Mouse (Mus musculus): ENCODE results near the gene Speg.
A peak's percentile ranks its signal among the peaks of the same experiment; 100 is the strongest.

Gene Speg

DNA sequence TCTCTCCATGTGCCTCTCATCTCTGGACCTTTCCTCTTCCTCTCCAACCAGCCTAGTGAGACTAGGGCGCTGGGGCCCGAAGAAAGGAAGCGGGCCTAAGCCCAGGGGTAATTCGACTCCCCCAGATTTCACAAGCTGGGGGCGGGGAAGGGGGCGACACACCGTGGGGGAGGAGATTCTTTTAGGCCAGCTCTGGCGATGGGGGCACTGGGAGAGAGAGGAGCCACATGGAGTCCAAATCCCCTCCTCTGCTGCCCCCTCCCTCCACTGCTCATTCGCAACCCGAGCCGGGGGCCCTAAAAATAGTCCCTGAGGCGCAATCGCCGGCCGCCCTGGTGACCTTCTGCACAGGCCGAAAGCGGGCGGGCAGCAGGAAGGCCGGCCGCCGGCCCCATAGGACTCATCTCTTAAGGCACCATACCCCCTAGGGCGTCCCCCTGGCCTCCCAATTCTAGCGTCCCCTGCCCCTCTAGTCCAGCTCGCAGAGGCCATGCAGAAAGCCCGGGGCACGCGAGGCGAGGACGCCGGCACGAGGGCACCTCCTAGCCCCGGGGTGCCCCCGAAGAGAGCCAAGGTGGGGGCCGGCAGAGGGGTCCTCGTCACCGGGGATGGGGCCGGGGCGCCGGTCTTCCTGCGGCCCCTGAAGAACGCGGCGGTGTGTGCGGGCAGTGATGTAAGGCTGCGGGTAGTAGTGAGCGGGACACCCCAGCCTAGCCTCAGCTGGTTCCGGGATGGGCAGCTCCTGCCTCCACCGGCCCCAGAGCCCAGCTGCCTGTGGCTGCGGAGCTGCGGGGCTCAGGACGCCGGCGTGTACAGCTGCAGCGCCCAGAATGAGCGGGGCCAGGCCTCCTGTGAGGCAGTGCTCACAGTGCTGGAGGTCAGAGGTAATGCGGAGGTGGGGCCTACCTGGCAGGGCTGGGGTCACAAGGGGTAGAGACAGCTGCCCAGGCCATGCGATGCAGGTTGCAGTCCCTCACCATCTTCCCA is at the start of gene Speg:
Gene Speg, plus strand, starts transcription at position 348 of the 987 bp plus-strand sequence.
- DNase-seq (ENCODE audit: low read depth, low spot score), result peak; percentile 91

DNA sequence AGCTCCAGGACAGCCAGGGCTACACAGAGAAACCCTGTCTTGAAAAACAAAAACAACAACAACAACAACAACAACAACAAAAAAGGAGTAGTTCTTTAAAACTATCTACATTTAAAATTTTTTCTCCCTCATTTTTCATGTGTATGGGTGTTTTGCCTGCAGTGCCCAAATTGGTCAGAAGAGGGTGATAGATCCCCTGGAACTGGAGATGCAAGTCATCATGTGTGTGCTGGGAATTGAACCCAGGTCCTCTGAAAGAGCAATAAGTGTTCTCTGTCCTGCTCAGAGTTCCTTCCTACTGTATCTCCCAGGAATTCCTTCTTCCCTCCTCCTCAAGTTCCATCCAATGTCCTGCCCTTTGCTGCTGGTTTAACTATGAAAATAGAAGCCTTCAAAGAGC is 47.6 kb upstream of the Speg start:
- no peak for DNase-seq (ENCODE audit: low read depth, low spot score)

DNA sequence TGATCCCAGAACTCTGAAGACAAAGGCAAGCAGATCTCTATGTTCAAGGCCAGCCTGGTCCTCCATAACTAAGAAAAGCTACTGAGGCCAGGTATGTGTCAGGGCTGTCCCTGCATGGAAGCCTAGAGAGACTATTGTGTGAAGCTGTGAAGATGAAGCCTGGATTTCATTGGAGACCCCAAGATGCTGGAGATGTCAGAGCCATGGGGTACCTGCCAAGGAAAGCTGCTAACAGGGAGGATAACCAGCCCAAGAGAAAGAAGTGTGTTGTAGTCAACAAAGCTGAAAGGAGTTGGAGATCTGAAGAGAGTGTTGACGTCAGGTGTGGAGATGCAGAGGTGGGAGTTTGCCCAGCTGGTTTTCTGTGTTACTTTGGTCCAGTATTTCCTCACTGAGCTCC is 43.8 kb upstream of the Speg start:
- DNase-seq (ENCODE audit: low read depth, low spot score), result no peak

DNA sequence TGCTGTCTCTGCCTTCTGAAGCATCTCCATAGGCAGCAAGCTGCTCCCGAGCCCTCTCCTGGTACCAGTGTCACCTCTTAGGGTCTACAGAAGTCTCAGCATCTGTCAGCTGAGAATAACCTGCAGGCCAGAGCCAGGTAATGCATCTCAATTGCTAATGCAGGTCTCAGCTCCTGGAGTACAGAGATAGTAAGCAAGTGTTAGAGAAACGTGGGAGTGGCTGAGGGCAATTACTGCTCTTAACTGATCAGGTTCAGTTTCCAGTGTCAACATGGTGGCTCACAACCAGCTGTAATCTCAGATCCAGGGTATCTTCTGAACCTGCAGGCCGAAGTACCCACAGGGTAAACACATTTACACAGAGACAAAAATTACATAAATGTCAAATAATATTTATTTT is 38.6 kb upstream of the Speg start:
- DNase-seq (ENCODE audit: low read depth, low spot score), result no peak

DNA sequence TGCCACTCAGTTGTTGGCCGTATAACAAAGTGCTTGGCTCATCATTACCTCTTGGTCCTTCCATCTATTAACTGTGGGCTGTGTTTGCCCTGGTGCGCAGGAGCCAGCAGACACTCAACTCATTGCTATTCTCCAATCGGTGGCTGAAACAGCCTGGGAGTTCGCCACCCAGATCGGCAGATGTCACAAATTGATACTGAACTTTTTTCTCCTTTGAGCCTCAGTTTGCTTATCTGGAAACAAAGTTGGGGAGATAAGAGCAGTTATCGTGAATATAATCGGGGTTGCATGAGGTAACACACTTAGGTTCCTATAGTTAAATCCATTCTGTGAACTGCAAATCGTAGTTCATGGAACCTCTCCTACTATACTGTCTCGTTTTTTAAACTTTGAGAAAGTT is 38.0 kb upstream of the Speg start:
- DNase-seq (ENCODE audit: low read depth, low spot score), result no peak

DNA sequence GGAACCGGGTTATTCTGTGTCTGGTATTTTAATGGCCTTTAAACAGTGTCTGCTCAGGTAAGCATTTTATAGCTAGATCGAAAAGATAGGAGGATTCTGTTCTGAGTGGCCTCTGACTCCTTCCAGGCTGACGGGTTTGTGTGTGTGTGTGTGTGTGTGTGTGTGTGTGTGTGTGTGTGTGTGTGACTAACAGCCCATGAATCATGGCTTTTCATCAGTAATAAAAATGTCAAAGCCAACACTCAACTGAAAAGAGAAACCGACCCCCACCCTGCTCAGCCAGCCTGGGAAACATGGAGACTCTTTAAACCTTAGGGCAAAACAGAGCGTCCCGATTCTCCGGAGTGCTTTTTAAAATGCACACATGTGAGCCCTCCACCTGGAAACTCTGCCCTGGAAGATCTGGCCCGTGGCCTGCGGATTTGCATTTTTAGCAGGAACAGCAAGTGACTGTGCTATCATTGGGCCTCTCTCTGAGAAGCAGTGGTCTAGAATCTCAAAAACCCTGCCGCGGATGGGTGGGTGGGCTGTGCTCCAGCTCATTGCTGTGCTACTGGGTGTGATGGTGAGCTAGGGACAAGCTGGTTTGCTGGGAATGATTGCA is 36.9 kb upstream of the Speg start:
- DNase-seq (ENCODE audit: low read depth, low spot score), result no peak

DNA sequence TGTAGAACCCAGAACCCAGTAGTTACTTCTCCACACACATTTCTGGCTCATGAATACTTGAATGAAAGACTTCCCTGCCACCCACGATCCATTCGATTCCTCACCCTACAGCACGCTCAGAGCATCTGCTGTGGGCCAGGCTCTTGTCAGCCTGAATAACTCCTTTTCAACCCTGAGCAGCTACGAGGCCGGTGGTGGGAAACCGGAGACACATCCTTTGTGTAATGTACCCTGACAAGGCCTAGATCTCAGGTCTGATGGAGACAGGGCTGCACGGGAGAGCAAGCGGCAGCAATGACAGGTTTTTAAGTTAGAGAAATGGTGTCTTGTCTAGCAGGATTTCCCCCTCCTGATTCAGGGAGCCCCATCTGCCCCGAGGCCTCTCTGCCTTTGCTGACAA is 35.8 kb upstream of the Speg start:
- DNase-seq (ENCODE audit: low read depth, low spot score), result no peak

DNA sequence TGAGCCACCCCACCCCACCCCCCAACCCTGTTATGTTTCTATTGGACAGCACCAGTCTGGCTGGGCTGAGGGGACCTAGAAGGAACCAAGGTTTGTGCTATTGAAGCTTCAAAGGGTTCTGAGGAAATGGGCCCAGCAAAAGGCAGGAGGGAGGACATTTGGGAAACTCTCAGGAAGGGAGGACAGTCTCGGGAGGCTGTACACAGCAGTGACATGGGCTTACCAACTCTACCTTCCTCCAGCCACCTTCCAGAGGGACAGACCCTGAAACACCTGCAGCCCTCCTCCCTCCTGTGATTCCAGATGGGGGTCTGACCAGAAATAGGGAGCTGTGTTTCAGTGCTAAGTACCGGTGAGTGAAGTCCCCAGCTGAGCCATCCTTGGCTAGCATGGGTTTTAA is 34.6 kb upstream of the Speg start:
- no peak for DNase-seq (ENCODE audit: low read depth, low spot score)

DNA sequence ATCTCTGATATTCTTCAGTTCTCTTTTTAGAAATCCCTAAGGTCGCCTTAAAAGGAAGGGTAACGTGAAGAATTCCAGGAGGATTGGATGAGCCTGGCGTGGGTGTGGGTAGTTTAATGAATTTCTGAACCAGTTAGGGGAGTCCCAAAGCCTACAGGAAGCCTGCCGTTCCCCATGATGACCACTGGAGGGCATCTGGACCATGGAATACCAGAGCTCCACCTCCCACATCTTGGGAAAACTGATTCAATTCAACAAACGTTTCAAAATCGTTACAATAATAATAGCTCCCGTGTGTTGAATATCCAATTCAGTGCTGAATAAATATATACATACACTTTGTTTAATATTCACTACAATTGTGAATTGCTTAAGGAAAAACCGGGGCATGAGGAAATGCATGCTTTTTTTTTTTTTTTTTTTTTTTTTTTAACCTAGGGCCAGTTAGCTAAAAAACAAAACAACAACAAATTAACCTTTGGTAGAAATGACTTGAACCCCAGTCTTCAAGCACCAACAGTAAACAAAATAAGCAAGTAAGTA is 32.2 kb upstream of the Speg start:
- DNase-seq (ENCODE audit: low read depth, low spot score), result peak; percentile 72

DNA sequence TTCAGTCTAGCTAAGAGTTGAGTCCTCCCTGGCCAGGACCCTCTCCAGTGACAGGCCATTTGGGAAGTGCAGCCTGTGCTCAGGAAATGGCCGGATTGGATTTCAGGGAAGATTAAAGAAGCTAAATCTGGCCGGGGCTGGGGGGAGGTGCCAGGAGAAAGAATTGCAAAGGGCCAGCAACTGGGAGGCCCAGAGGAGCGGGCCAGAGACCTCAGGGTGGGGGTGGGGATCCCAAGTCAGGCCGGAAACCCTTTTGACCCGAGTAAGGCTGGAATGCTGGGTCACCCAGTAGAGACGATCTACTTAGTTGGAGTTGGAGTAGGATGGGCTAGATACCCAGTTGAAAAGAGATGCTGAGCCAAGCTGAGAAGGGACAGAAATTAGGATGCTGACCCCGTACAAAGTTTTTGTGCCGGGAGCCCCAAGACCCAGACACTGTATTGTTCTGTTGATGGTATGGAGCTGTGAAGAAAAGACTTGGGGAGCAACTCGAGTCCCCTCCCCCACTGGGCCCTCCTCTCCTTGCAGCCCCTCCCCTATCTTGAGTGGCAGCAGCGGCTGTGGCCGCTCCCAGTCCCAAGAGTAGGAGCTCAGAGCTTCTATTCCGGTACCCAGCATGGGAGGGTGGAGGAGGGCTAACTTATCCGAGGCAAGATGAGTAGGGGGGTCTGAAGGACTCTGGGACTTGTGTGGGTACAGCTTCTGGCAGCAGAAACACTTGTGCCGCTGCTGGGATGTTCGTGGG is 30.6 kb upstream of the Speg start:
- DNase-seq (ENCODE audit: low read depth, low spot score), result peak; percentile 88

DNA sequence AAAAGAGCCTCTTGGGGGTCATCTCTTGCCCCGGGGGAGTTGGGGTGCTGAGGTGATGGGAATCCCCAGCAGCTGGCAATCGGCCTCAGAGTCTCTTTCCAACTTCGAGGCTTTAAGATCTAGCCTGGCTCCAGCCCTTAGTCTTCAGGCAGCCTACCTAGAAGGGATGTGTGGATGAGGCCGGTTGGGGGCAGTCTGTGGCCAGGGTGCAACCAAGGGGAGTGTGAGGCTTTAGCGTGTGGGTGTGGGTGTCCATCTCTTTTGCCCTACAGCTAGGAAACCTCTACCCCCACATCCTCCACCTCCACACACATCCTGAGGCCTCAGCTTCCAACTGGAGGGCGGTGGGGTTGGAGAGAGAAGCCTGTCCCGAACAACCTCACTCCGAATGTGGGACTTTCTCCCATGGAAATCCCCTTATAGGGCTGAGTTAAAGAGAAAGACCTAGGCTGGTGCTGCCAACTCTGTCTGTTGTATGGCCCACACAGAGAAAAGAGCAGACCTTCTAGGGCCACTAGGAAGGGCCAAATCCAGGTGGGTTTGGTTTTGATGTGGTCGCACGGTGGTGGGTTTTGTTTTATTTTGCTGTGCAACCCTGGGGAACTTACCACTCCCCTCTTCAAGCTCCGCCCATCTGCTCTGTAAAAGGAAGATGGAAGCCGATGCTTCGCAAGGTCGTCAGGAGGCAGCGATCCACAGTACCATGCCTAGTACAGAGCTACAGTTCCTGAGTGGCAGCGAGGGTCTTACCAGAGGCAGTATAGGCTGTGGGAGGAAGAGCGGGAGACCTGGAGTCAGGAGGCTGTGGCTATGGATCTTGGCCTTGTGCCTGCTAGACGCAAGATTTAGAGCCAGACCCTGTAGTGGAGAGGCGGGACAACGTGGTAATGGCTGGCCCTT is 29.8 kb upstream of the Speg start:
- peak; percentile 84 for DNase-seq (ENCODE audit: low read depth, low spot score)

DNA sequence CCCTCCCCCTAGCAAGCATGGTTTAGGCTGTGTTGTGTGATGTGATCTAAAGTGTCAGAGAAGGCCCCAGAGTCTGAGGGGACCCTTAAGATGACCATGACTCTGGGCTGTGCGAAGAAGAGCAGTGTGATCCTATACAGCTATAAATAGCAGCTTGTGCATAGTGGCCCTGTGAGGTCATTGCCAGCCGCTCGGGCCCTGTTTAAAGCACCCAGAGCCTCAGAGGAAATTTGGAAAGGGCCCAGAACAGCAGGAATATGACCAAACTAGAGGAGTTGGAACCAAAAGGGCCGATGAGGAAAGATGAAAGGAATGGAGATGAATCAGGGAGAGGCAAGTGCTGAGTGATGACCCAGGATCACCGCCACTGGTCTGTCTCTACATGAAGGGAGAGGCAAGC is 27.8 kb upstream of the Speg start:
- peak; percentile 71 for DNase-seq (ENCODE audit: low read depth, low spot score)

DNA sequence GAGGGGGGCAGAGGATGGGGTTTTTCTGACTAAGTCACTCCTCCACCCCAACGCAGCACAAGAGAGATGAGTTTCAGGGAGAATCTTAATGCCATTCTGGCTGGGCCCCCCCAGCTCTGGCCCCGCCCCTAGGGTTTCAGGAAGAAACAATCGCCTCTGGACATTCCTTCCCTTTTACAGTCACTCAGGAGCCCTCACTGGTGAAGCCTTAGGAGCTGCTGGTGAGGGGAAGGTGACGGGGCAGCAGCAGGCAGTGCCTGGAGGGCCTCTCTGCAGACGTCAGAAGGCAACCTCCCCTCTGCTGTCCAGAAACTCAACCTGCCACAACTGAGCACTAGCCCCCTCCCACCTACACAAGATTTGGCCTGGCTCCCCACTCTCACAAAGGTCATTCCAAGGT is 25.8 kb upstream of the Speg start:
- DNase-seq (ENCODE audit: low read depth, low spot score), result no peak

DNA sequence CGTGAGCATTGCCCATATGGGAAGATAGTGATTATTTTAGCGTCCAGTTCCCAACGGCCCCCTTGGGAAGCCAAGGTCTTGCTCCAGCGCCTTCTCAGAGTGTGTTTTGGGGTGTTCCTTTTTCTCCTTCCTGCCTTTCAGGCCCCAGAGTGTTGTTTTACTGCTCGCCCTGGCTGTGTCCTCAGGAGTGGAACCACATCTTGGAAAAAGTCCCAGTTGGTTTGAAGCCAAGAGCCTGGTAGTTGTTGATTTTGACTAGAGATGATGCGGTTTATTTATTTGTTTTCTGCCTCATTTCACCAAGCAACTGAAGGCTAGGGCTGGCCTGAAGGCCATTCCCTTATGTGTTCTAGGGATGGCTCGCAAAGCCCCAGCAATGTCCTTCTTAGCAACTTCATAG is 17.8 kb upstream of the Speg start:
- DNase-seq (ENCODE audit: low read depth, low spot score), result no peak

DNA sequence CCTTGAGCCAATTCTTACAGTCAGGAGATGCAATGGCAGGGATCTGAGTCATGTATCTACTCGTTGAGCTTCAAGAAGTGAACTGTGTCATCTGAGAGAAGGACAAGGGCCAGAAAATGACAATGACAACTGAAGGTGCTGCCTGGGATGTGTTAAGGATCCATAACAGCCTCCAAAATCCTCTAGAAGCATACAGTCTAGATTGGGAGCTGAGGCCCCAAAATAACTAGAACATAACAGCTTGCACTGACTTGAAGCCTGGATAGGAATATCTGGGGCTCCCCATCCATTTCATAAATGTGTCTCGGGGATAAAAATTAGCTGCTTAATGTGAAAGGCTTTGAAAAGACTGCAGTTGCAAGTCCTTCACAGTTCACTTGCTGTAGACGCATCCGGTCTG is 17.1 kb upstream of the Speg start:
- no peak for DNase-seq (ENCODE audit: low read depth, low spot score)

DNA sequence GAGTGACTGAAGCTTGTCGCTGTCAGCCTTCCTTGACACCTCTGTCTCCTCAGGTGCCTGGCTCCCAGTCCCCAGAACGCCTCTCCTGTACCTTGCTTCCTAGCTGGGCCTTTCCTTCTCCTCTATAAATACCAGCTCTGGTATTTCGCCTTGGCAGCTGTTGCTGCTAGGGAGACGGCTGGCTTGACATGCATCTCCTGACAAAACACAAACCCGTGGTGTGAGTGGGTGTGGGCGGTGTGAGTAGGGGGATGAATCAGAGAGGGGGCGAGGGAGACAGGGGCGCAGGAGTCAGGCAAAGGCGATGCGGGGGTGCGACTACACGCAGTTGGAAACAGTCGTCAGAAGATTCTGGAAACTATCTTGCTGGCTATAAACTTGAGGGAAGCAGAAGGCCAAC is 15.8 kb upstream of the Speg start:
- DNase-seq (ENCODE audit: low read depth, low spot score), result peak; percentile 75

DNA sequence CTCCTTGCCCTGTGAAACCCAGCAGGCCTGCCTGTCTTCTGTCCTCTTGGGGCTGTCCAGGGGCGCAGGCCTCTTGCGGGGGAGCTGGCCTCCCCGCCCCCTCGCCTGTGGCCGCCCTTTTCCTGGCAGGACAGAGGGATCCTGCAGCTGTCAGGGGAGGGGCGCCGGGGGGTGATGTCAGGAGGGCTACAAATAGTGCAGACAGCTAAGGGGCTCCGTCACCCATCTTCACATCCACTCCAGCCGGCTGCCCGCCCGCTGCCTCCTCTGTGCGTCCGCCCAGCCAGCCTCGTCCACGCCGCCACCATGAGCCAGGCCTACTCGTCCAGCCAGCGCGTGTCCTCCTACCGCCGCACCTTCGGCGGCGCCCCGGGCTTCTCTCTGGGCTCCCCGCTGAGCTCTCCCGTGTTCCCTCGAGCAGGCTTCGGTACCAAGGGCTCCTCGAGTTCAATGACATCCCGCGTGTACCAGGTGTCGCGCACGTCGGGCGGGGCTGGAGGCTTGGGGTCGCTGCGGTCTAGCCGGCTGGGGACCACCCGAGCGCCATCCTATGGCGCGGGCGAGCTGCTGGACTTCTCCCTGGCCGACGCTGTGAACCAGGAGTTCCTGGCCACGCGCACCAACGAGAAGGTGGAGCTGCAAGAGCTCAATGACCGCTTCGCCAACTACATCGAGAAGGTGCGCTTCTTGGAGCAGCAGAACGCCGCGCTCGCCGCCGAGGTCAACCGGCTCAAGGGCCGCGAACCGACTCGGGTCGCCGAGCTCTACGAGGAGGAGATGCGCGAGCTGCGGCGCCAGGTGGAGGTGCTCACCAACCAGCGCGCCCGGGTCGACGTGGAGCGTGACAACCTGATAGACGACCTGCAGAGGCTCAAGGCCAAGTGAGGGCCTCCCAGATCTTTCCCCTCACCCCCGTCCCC is 14.7 kb upstream of the Speg start, which contains the start of gene Des:
Gene Des, plus strand, starts transcription at position 218 of the 920 bp plus-strand sequence.
- DNase-seq (ENCODE audit: low read depth, low spot score), result peak; percentile 96

DNA sequence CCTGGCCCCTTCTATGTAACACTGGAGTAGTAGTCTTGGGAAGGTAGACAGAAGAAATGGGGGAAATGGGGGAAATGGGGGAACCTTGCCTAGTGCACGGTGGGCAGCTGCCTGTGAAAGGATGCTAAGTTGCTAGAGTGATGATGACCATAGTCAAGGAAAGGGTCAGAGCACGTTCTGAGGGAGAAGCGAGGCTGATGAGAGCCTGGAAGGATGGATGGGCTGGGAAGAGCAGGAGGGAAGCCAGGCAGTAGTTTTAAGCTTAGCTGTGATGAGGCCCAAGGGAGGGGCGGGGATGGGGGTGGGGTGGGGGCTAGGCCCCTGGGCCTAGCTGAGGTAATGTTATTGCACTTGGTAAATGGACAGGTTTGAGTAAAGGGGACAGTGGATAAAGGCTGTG is 14.0 kb upstream of the Speg start:
- no peak for DNase-seq (ENCODE audit: low read depth, low spot score)

DNA sequence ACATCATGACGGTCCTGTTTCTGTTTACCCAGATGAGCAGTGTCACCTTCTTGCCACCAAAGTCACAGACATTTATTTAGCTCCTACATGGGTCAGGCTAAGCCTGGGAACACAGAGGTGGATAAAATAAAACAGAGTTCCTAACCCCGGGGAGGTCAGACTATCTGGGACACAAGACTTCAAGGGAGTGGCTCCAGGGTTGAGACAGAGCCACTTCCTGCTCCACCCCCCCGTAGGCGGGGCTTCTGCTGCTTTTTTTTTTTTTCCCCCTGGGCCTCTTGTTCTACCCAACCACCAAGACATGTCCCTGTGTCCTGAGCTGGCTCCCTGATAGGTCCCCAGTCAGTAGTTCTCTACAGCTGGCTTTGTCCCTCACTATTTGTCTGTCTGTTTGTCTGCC is 13.3 kb upstream of the Speg start:
- DNase-seq (ENCODE audit: low read depth, low spot score), result peak; percentile 85

DNA sequence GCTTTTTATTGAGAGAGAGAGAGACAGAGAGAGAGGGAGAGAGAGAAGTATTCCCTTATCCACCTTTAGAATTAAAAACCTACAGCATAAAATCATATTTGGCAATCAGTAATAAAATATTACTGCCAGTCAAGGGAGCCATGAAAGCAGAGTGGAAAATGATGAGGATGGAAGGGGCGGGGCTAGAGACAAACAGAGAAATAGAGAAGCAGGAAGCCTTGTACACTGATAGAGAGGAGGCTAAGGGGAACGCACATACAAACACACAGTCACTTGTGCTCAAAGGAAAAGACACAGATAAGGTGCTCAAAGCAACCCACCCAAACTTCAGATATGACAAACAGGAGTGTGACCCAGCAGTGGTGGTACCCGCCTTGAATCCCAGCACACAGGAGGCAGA is 11.2 kb upstream of the Speg start:
- DNase-seq (ENCODE audit: low read depth, low spot score), result no peak

Measured in skeletal muscle tissue, adult 2 months (tissue).